Mouse (Mus musculus) MEL (cell line): Measurements from ENCODE around the gene Diras1. TPM values are rescaled to one million over a fixed set of nuclear protein-coding genes. Genes with fewer than 3 reads are reported as not detected.

Source experiments
- DNase-seq: peaks from one replicate; pipeline ENCODE4 v3.0.0; 2011; ENCODE audit warnings: low read depth, low spot score
- H3K27ac ChIP-seq: 2 replicates; pipeline ENCODE4 v1.5.1; 2012; ENCODE audit warnings: low read depth, mild to moderate bottlenecking, control low read depth, low read length, moderate library complexity; ENCODE audit not compliant: control insufficient read depth
- H3K27me3 ChIP-seq, 2 experiments: fragments of 150-350 bp in 1 of 2; sonication (generic) in 1 of 2; 2 replicates each; pipeline ENCODE4 v1.6.1; 2012; ENCODE audit warnings: low read length in 2 of 2, mild to moderate bottlenecking in 2 of 2, improper control_type of control experiment in 1 of 2, moderate library complexity in 1 of 2; ENCODE audit not compliant: insufficient read depth in 2 of 2, control insufficient read depth in 1 of 2
- H3K36me3 ChIP-seq, 2 experiments: 2 replicates each; pipeline ENCODE4 v1.6.1; 2012 to 2014; ENCODE audit warnings: low read length in 2 of 2, improper control_type of control experiment in 1 of 2, inconsistent platforms in 1 of 2, mild to moderate bottlenecking in 1 of 2; ENCODE audit not compliant: insufficient read depth in 2 of 2, control insufficient read depth in 1 of 2
- H3K4me1 ChIP-seq, 2 experiments: fragments of 150-350 bp in 1 of 2; sonication (generic) in 1 of 2; 2 replicates each; pipeline ENCODE4 v1.6.1; 2012; ENCODE audit warnings: low read length in 2 of 2, improper control_type of control experiment in 1 of 2, mild to moderate bottlenecking in 1 of 2; ENCODE audit not compliant: insufficient read depth in 2 of 2, control insufficient read depth in 1 of 2
- H3K4me3 ChIP-seq, 2 experiments: fragments of 150-350 bp in 1 of 2; sonication (generic) in 1 of 2; 2 replicates each; pipeline ENCODE4 v1.5.1; 2012; ENCODE audit warnings: low read depth in 2 of 2, low read length in 2 of 2, mild to moderate bottlenecking in 2 of 2, moderate library complexity in 2 of 2, control low read depth in 1 of 2, improper control_type of control experiment in 1 of 2; ENCODE audit not compliant: control insufficient read depth in 1 of 2, insufficient read depth in 1 of 2
- H3K79me2 ChIP-seq: 2 replicates; pipeline ENCODE4 v1.6.1; 2012; ENCODE audit warnings: mild to moderate bottlenecking, low read length, moderate library complexity; ENCODE audit not compliant: control insufficient read depth, poor library complexity, insufficient read depth
- H3K9ac ChIP-seq: 2 replicates; pipeline ENCODE4 v1.6.1; 2012; ENCODE audit warnings: low read depth, mild to moderate bottlenecking, control low read depth, low read length, moderate library complexity; ENCODE audit not compliant: control insufficient read depth, poor library complexity, severe bottlenecking
- H3K9me3 ChIP-seq: fragments of 150-350 bp; sonication (generic); replicated peaks from 2 replicates; pipeline ENCODE4 v1.6.1; 2012; ENCODE audit warnings: mild to moderate bottlenecking, low read length, improper control_type of control experiment, moderate library complexity; ENCODE audit not compliant: insufficient read depth
- BHLHE40 ChIP-seq: IDR thresholded peaks from 2 replicates; pipeline ENCODE4 v1.6.1; 2012; ENCODE audit warnings: low read depth, mild to moderate bottlenecking, inconsistent platforms, low read length, improper control_type of control experiment, borderline replicate concordance
- CHD2 ChIP-seq: IDR thresholded peaks from 2 replicates; pipeline ENCODE4 v1.6.1; 2011; ENCODE audit warnings: low read length, improper control_type of control experiment
- E2F4 ChIP-seq: IDR thresholded peaks from 2 replicates; pipeline ENCODE4 v1.6.1; 2011; ENCODE audit warnings: low read depth, low read length, improper control_type of control experiment, borderline replicate concordance
- ELF1 ChIP-seq: IDR thresholded peaks from 2 replicates; pipeline ENCODE4 v1.6.1; 2014; ENCODE audit warnings: low read depth, mild to moderate bottlenecking, inconsistent platforms, low read length, improper control_type of control experiment, moderate library complexity
- EP300 ChIP-seq, 2 experiments: IDR thresholded peaks; 2 replicates each; pipeline ENCODE4 v1.6.1; 2011; ENCODE audit warnings: improper control_type of control experiment in 2 of 2, low read length in 2 of 2, low read depth in 1 of 2, mild to moderate bottlenecking in 1 of 2
- ETS1 ChIP-seq: IDR thresholded peaks from 2 replicates; pipeline ENCODE4 v1.6.1; 2012; ENCODE audit warnings: low read depth, mild to moderate bottlenecking, inconsistent platforms, low read length, improper control_type of control experiment, moderate library complexity
- GABPA ChIP-seq: IDR thresholded peaks from 2 replicates; pipeline ENCODE4 v1.6.1; 2012; ENCODE audit warnings: low read depth, mild to moderate bottlenecking, inconsistent platforms, low read length, improper control_type of control experiment, moderate library complexity
- GATA1 ChIP-seq: IDR thresholded peaks from 2 replicates; pipeline ENCODE4 v1.6.1; 2011; ENCODE audit warnings: low read depth, low read length, improper control_type of control experiment
- HCFC1 ChIP-seq: IDR thresholded peaks from 2 replicates; pipeline ENCODE4 v1.6.1; 2012; ENCODE audit warnings: low read depth, mild to moderate bottlenecking, inconsistent platforms, low read length, improper control_type of control experiment, moderate library complexity
- MAFK ChIP-seq: IDR thresholded peaks from 2 replicates; pipeline ENCODE4 v1.6.1; 2011; ENCODE audit warnings: low read depth, mild to moderate bottlenecking, low read length, improper control_type of control experiment, borderline replicate concordance
- MEF2A ChIP-seq: IDR thresholded peaks from 2 replicates; pipeline ENCODE4 v1.6.1; 2014; ENCODE audit warnings: low read depth, mild to moderate bottlenecking, inconsistent platforms, low read length, improper control_type of control experiment; ENCODE audit not compliant: poor library complexity, insufficient replicate concordance, severe bottlenecking; ENCODE audit errors: extremely low read depth
- MXI1 ChIP-seq: IDR thresholded peaks from 2 replicates; pipeline ENCODE4 v1.6.1; 2011; ENCODE audit warnings: mild to moderate bottlenecking, low read depth, low read length, improper control_type of control experiment
- MYB ChIP-seq: IDR thresholded peaks from 2 replicates; pipeline ENCODE4 v1.6.1; 2011; ENCODE audit warnings: mild to moderate bottlenecking, low read depth, low read length, improper control_type of control experiment
- NELFE ChIP-seq: IDR thresholded peaks from 2 replicates; pipeline ENCODE4 v1.6.1; 2011; ENCODE audit warnings: low read depth, low read length, improper control_type of control experiment
- NRF1 ChIP-seq: IDR thresholded peaks from 2 replicates; pipeline ENCODE4 v1.6.1; 2014; ENCODE audit warnings: low read depth, mild to moderate bottlenecking, inconsistent platforms, low read length, improper control_type of control experiment, moderate library complexity; ENCODE audit not compliant: poor library complexity, insufficient read depth, severe bottlenecking
- POLR2A ChIP-seq, 2 experiments: IDR thresholded peaks; 2 replicates each; pipeline ENCODE4 v1.6.1; 2011 to 2012; ENCODE audit warnings: low read length in 2 of 2, mild to moderate bottlenecking in 2 of 2, control low read depth in 1 of 2, improper control_type of control experiment in 1 of 2, low read depth in 1 of 2, moderate library complexity in 1 of 2; ENCODE audit not compliant: control insufficient read depth in 1 of 2, insufficient read depth in 1 of 2, poor library complexity in 1 of 2
- POLR2AphosphoS5 ChIP-seq: IDR thresholded peaks from 2 replicates; pipeline ENCODE4 v1.6.1; 2012; ENCODE audit warnings: low read depth, borderline replicate concordance, mild to moderate bottlenecking, inconsistent platforms, low read length, moderate library complexity, mixed read lengths
- RAD21 ChIP-seq: IDR thresholded peaks from 2 replicates; pipeline ENCODE4 v1.6.1; 2011; ENCODE audit warnings: mild to moderate bottlenecking, low read depth, low read length, improper control_type of control experiment
- SMC3 ChIP-seq: IDR thresholded peaks from 2 replicates; pipeline ENCODE4 v1.6.1; 2011; ENCODE audit warnings: low read depth, low read length, improper control_type of control experiment
- TAL1 ChIP-seq: IDR thresholded peaks from 2 replicates; pipeline ENCODE4 v1.6.1; 2012; ENCODE audit warnings: mild to moderate bottlenecking, inconsistent platforms, low read length, moderate library complexity, mixed read lengths
- TBP ChIP-seq: IDR thresholded peaks from 2 replicates; pipeline ENCODE4 v1.8.0; 2011; ENCODE audit warnings: low read depth, low read length, improper control_type of control experiment
- TCF12 ChIP-seq: IDR thresholded peaks from 2 replicates; pipeline ENCODE4 v1.6.1; 2014; ENCODE audit warnings: low read depth, mild to moderate bottlenecking, inconsistent platforms, low read length, improper control_type of control experiment, moderate library complexity
- USF2 ChIP-seq, 2 experiments: IDR thresholded peaks; 2 replicates each; pipeline ENCODE4 v1.6.1; 2011 to 2012; ENCODE audit warnings: improper control_type of control experiment in 2 of 2, low read length in 2 of 2, borderline replicate concordance in 1 of 2, inconsistent platforms in 1 of 2, low read depth in 1 of 2, mild to moderate bottlenecking in 1 of 2; ENCODE audit not compliant: insufficient read depth in 1 of 2
- ZC3H11A ChIP-seq: IDR thresholded peaks from 2 replicates; pipeline ENCODE4 v1.6.1; 2012; ENCODE audit warnings: low read depth, mild to moderate bottlenecking, inconsistent platforms, low read length, improper control_type of control experiment
- ZMIZ1 ChIP-seq: IDR thresholded peaks from 2 replicates; pipeline ENCODE4 v1.6.1; 2012; ENCODE audit warnings: low read depth, mild to moderate bottlenecking, inconsistent platforms, low read length, improper control_type of control experiment, moderate library complexity
- polyA plus RNA-seq, 2 experiments: library from polyadenylated mRNA; stranded (reverse) in 1 of 2; unstranded in 1 of 2; fragments of >175 nt in 1 of 2; fragments of >200 nt in 1 of 2; gene quantifications; 2 replicates each; pipeline versions ENCODE4 v1.2.1 to v1.2.4; 2012; ENCODE audit warnings: low replicate concordance in 2 of 2, low read depth in 1 of 2; ENCODE audit not compliant: insufficient read length in 2 of 2, insufficient read depth in 1 of 2, missing spikeins in 1 of 2
- total RNA-seq: library from RNA; depleted of rRNA; stranded (reverse); fragments of 300-350 nt; gene quantifications from 2 replicates; pipeline ENCODE4 v1.2.3, GENCODE M21; 2012

The Diras1 gene
- total and polyA plus RNA-seq, 3 experiments, result 0.04 TPM; not detected in 2

- no peak for DNase-seq
- no peak for TF ChIP-seq TCF12
- TF ChIP-seq POLR2A (IDR thresholded peaks at IDR 0.05; ENCODE audit: control insufficient read depth in 1 of 2, insufficient read depth in 1 of 2, low read depth in 1 of 2, low read length in 2 of 2, poor library complexity in 1 of 2), result no peak
- no peak for TF ChIP-seq GATA1
- TF ChIP-seq GABPA, result no peak
- TF ChIP-seq RAD21, result no peak
- no peak for TF ChIP-seq TAL1
- no peak for TF ChIP-seq ZC3H11A
- no peak for TF ChIP-seq MEF2A
- no peak for TF ChIP-seq HCFC1
- TF ChIP-seq ETS1, result no peak
- TF ChIP-seq EP300 (IDR thresholded peaks at IDR 0.05; ENCODE audit: low read depth in 1 of 2, low read length in 2 of 2), result no peak
- TF ChIP-seq SMC3, result no peak
- no peak for TF ChIP-seq NELFE
- TF ChIP-seq POLR2AphosphoS5, result no peak
- no peak for TF ChIP-seq BHLHE40
- no peak for TF ChIP-seq USF2 (IDR thresholded peaks at IDR 0.05; ENCODE audit: borderline replicate concordance in 1 of 2, insufficient read depth in 1 of 2, low read depth in 1 of 2, low read length in 2 of 2)
- TF ChIP-seq CHD2, result no peak
- no peak for TF ChIP-seq MAFK
- no peak for TF ChIP-seq MXI1
- no peak for TF ChIP-seq MYB
- TF ChIP-seq, all 39 proteins: peak for 0
- Histone ChIP-seq H3K79me2 (no peaks in the 10 kb centered on the region), H3K27ac (no peak overlapping the region), H3K4me3 (no peak overlapping the region), H3K27me3 (no peaks in the 10 kb centered on the region), H3K36me3 (no peaks in the 10 kb centered on the region), H3K9ac (no peak overlapping the region), H3K4me1 (no peaks in the 10 kb centered on the region), H3K9me3 (no peaks in the 10 kb centered on the region)
Observed at GRCm38 (mm10) chr10:80984223-80984622, 41.2 kb downstream of the Diras1 start.

DNA sequence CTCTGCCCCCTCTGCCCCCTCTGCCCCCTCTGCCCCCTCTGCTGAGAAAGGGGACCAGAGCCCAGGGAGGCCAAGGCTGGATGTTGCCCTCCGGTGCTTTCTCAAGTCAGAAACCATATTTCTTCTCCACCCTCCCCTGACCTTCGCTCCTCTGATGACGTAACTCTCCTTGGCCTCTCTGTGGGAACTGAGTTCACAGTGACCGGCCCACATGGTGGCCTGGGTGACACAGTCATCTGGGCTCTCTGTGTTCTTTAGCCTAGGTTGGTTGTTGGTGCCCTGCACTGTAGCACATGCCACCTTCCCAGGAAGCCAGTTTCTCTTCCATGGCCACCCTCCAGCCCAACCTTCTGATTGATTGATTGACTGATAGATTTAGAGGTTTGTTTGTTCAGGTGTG is 43.1 kb downstream of the Diras1 start:
- Histone ChIP-seq H3K4me3 (no peak overlapping the region), H3K27ac (no peak overlapping the region)

More for the DNA sequence above, 43.1 kb downstream of the Diras1 start:
- H3K9me3 ChIP-seq, result no peaks in the 10 kb centered on the region
- no peaks in the 10 kb centered on the region for H3K36me3 ChIP-seq
- H3K4me1 ChIP-seq, result no peaks in the 10 kb centered on the region
- H3K9ac ChIP-seq, result no peak overlapping the region
- DNase-seq, result no peak
- no peaks in the 10 kb centered on the region for H3K79me2 ChIP-seq
- H3K27me3 ChIP-seq, result no peaks in the 10 kb centered on the region
- TF ChIP-seq ZMIZ1 (no peak), BHLHE40 (no peak), TBP (no peak), MXI1 (no peak), GABPA (no peak), POLR2A (IDR thresholded peaks at IDR 0.05; ENCODE audit: control insufficient read depth in 1 of 2, insufficient read depth in 1 of 2, low read depth in 1 of 2, low read length in 2 of 2, poor library complexity in 1 of 2) (no peak), RAD21 (no peak), E2F4 (no peak), ELF1 (no peak), TAL1 (no peak), HCFC1 (no peak), NRF1 (no peak)
